17 mouse cellular contexts compared by ENCODE assay signal in the genomic region with DNA sequence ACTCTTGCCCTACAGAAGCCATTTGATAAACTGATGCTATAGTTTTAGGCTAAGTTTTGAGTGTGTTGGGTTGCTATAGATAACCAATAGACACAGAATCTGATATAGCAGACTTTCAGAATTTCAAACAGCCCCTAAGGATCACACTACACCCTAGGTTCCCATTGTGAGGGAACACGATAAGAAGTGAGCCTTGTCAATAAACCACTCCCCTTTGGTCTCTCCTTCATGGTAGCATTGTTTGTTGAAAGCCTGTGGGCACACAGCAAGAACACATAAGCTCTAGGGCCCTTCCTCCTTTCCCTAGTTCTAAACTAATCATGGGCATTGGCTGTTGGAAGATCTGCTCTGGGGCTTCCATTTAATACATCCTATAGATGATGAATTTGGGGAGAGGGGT.
"Had no signal": no experiment of that assay in that cellular context is flagged by ENCODE, and none has a peak within 500 bp of the region (broad histone marks: within the 10 kb centered on the region; RNA-seq: fewer than 3 reads in every experiment).

No protein-coding gene starts in this region.

- H3K9me3 ChIP-seq: limb, embryonic 13.5 days; midbrain, embryonic 10.5 days; neural tube, embryonic 13.5 days had no signal

- H3K4me1 ChIP-seq: limb, embryonic 13.5 days had no signal

- H3K27me3 ChIP-seq: limb, embryonic 13.5 days; neural tube, embryonic 13.5 days had no signal

- H3K4me3 ChIP-seq: limb, embryonic 13.5 days; midbrain, embryonic 10.5 days; neural tube, embryonic 13.5 days had no signal

- H3K36me3 ChIP-seq: limb, embryonic 13.5 days; midbrain, embryonic 10.5 days; neural tube, embryonic 13.5 days had no signal

- DNase-seq: kidney, adult 9 months; kidney, postnatal 36 days; layer of hippocampus, adult 9-11 months; lung, adult 18-20 months; retina, postnatal 1 day; right cerebral cortex, postnatal 4 days; spleen, adult 18-20 months; thymus, adult 18-20 months; thymus, postnatal 14 days had no signal

- H3K27ac ChIP-seq: kidney, postnatal 0 days; limb, embryonic 13.5 days; midbrain, embryonic 10.5 days; neural tube, embryonic 13.5 days had no signal

- H3K9ac ChIP-seq: limb, embryonic 13.5 days; neural tube, embryonic 13.5 days had no signal

- H3K4me2 ChIP-seq: limb, embryonic 13.5 days; neural tube, embryonic 13.5 days had no signal

- ATAC-seq: hindbrain, embryonic 16.5 days; inflammation-experienced regulatory T-cells, adult 6 months; intestine, postnatal 0 days; midbrain, embryonic 16.5 days had no signal
